Mouse (Mus musculus) lung, embryonic 14.5 days (tissue): Measurements from ENCODE around the gene Tnn. TPM values are rescaled to one million over a fixed set of nuclear protein-coding genes. Genes with fewer than 3 reads are reported as not detected.

Experiments used
- ATAC-seq: fragments of 200-750 bp; cut with Nextera tagmentation; 2 replicates; pipeline ENCODE4 v1.8.0; 2017; ENCODE audit warnings: mild to moderate bottlenecking, moderate TSS enrichment, moderate library complexity; ENCODE audit not compliant: insufficient read depth
- DNase-seq: peaks from one replicate; pipeline ENCODE4 v3.0.0-alpha.2; 2015
- H3K27ac ChIP-seq: fragments of 300-500 bp; sonication (generic); 2 replicates; pipeline ENCODE4 v1.5.1; 2014; ENCODE audit warnings: low read depth, mild to moderate bottlenecking, moderate library complexity
- H3K27me3 ChIP-seq: fragments of 300-500 bp; sonication (generic); 2 replicates; pipeline ENCODE4 v1.6.1; 2014; ENCODE audit warnings: low read length, control low read depth; ENCODE audit not compliant: insufficient read depth
- H3K36me3 ChIP-seq: fragments of 300-500 bp; sonication (generic); 2 replicates; pipeline ENCODE4 v1.6.1; 2014; ENCODE audit warnings: control low read depth; ENCODE audit not compliant: insufficient read depth
- H3K4me1 ChIP-seq: fragments of 300-500 bp; sonication (generic); 2 replicates; pipeline ENCODE4 v1.6.1; 2014; ENCODE audit warnings: antibody characterized with exemption, control low read depth; ENCODE audit not compliant: insufficient read depth
- H3K4me2 ChIP-seq: fragments of 300-500 bp; sonication (generic); 2 replicates; pipeline ENCODE4 v1.6.1; 2014; ENCODE audit warnings: mild to moderate bottlenecking
- H3K4me3 ChIP-seq: fragments of 300-500 bp; sonication (generic); 2 replicates; pipeline ENCODE4 v1.5.1; 2014; ENCODE audit warnings: low read depth, low read length
- H3K9ac ChIP-seq: fragments of 300-500 bp; sonication (generic); 2 replicates; pipeline ENCODE4 v1.6.1; 2014
- H3K9me3 ChIP-seq: fragments of 300-500 bp; sonication (generic); 2 replicates; pipeline ENCODE4 v1.6.1; 2016; ENCODE audit warnings: low read depth, low read length, control low read depth
- CTCF ChIP-seq: IDR thresholded peaks from 2 replicates; pipeline ENCODE4 v1.5.1; 2016; ENCODE audit warnings: antibody characterized with exemption, low read depth
- WGBS: fragments of 180-500 bp; shearing (Covaris S2); extraction: QIAGEN DNeasy Blood & Tissue Kit; methylation state at CpG from one replicate; pipeline ENCODE4 v1.1.7; 2014; 5-methylcytosine and 5-hydroxymethylcytosine counted together
- polyA plus RNA-seq: library from polyadenylated mRNA; unstranded; fragments of >200 nt; fragmentation: Nextera tagmentation; extraction: Ambion mirVana; gene quantifications from 2 replicates; pipeline ENCODE4 v1.2.1, GENCODE M21; 2014

Gene Tnn
- polyA plus RNA-seq, 1 experiment from 2014 or later: 0.46 TPM

GRCm38 (mm10) chr1:160084239-160084638, 69.1 kb downstream of the Tnn start:
- DNase-seq (no peak), ATAC-seq (no peak)
- no peaks in the 10 kb centered on the region for H3K9me3 ChIP-seq
- no peak overlapping the region for H3K4me2 ChIP-seq
- no peaks in the 10 kb centered on the region for H3K36me3 ChIP-seq
- no peaks in the 10 kb centered on the region for H3K4me1 ChIP-seq
- no peak overlapping the region for H3K27ac ChIP-seq
- H3K27me3 ChIP-seq: no peaks in the 10 kb centered on the region
- no peak for TF ChIP-seq CTCF
- WGBS: 83% methylated on average over 1 of the region's 1 CpGs
- H3K4me3 ChIP-seq: no peak overlapping the region
- H3K9ac ChIP-seq: no peak overlapping the region

- no peak for ATAC-seq
- TF ChIP-seq CTCF: no peak
- WGBS: 86% methylated on average over 1 of the region's 1 CpGs
These were observed 70.7 kb downstream of the Tnn start for GRCm38 (mm10) chr1:160082647-160083046.

GRCm38 (mm10) chr1:160080800-160081436, 72.5 kb downstream of the Tnn start:
- Histone ChIP-seq H3K9ac (no peak overlapping the region), H3K9me3 (no peaks in the 10 kb centered on the region), H3K27ac (no peak overlapping the region), H3K4me2 (no peak overlapping the region), H3K27me3 (no peaks in the 10 kb centered on the region), H3K4me1 (no peaks in the 10 kb centered on the region), H3K4me3 (no peak overlapping the region), H3K36me3 (no peaks in the 10 kb centered on the region)
- TF ChIP-seq CTCF: peak; percentile 96
- ATAC-seq: peak; percentile 55
- peak; percentile 89 for DNase-seq
- WGBS: 31% methylated on average over 2 of the region's 2 CpGs

More at GRCm38 (mm10) chr1:160082647-160083046, 70.7 kb downstream of the Tnn start:
- no peaks in the 10 kb centered on the region for H3K9me3 ChIP-seq
- no peak overlapping the region for H3K4me2 ChIP-seq
- no peak overlapping the region for H3K9ac ChIP-seq
- no peaks in the 10 kb centered on the region for H3K4me1 ChIP-seq
- no peak overlapping the region for H3K4me3 ChIP-seq
- H3K36me3 ChIP-seq: no peaks in the 10 kb centered on the region
- no peaks in the 10 kb centered on the region for H3K27me3 ChIP-seq
- no peak overlapping the region for H3K27ac ChIP-seq
- no peak for DNase-seq

GRCm38 (mm10) chr1:160078882-160079661, 74.3 kb downstream of the Tnn start:
- WGBS: 43% methylated on average over 14 of the region's 14 CpGs
- Histone ChIP-seq H3K4me2 (peak overlapping the region; percentile 23; the same call in 1 of the 2 replicates), H3K9me3 (no peaks in the 10 kb centered on the region), H3K27ac (no peak overlapping the region), H3K9ac (no peak overlapping the region), H3K4me3 (no peak overlapping the region), H3K4me1 (no peaks in the 10 kb centered on the region), H3K27me3 (no peaks in the 10 kb centered on the region), H3K36me3 (no peaks in the 10 kb centered on the region)
- TF ChIP-seq CTCF: no peak
- peak; percentile 92 for ATAC-seq
- DNase-seq: peak; percentile 84

GRCm38 (mm10) chr1:160064547-160065144, 88.7 kb downstream of the Tnn start:
- ATAC-seq: no peak
- H3K9me3 ChIP-seq: no peaks in the 10 kb centered on the region
- H3K9ac ChIP-seq: no peak overlapping the region
- DNase-seq: no peak
- H3K36me3 ChIP-seq: no peaks in the 10 kb centered on the region
- H3K4me2 ChIP-seq: no peak overlapping the region
- TF ChIP-seq CTCF: no peak
- no peak overlapping the region for H3K4me3 ChIP-seq
- no peaks in the 10 kb centered on the region for H3K4me1 ChIP-seq
- H3K27me3 ChIP-seq: no peaks in the 10 kb centered on the region
- no peak overlapping the region for H3K27ac ChIP-seq
- 71% methylated on average over 7 of the region's 7 CpGs for WGBS

GRCm38 (mm10) chr1:160061725-160062366, 91.5 kb downstream of the Tnn start:
- Histone ChIP-seq H3K27me3 (no peaks in the 10 kb centered on the region), H3K4me1 (no peaks in the 10 kb centered on the region), H3K9me3 (no peaks in the 10 kb centered on the region), H3K27ac (no peak overlapping the region), H3K36me3 (no peaks in the 10 kb centered on the region), H3K9ac (no peak overlapping the region), H3K4me3 (no peak overlapping the region), H3K4me2 (no peak overlapping the region)
- TF ChIP-seq CTCF: peak; percentile 62
- DNase-seq (peak; percentile 53), ATAC-seq (no peak)
- 52% methylated on average over 3 of the region's 3 CpGs for WGBS
